Mouse (Mus musculus) inflammation-experienced regulatory T-cells, adult 6 months (primary cell): ENCODE data around the gene Fgf4. TPM values are rescaled to one million over a fixed set of nuclear protein-coding genes. Genes with fewer than 3 reads are reported as not detected.
A peak's percentile ranks its signal among the peaks of the same experiment; 100 is the strongest.
"Not testable (repeated sequence)": the region's sequence is repeated elsewhere in the genome, so short reads cannot be mapped to it uniquely, and the experiment has no call there.

Source experiments
- ATAC-seq: one replicate; pipeline ENCODE4 v1.8.0; 2017
- polyA plus RNA-seq, 3 experiments: library from polyadenylated mRNA; unstranded; fragments of 100-300 nt; shearing (Covaris generic); gene quantifications; one replicate each; pipeline ENCODE4 v1.2.1; 2017

The Fgf4 gene
- polyA plus RNA-seq, 3 experiments from 2014 or later = not detected

DNA sequence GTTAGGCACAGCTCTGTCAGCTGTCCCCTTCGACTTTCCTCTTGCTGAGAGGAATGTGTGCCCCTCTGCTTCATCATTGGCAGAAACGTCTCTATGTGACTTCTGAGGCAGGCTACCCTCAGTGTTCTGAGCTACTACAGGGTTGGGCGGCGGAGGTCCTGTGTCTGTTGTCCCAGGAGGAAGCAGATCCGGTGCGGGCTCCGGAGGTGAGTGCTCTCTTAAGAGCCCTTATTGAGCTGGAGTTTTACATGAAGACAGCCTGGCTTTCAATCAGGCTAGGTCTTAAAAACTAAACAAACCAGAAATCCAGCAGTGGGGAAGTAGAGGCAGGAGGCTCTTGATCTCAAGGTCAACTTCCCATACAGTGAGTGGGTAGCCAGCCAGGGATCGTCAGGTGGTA, 20.4 kb downstream of the Fgf4 start:
- no peak for ATAC-seq

DNA sequence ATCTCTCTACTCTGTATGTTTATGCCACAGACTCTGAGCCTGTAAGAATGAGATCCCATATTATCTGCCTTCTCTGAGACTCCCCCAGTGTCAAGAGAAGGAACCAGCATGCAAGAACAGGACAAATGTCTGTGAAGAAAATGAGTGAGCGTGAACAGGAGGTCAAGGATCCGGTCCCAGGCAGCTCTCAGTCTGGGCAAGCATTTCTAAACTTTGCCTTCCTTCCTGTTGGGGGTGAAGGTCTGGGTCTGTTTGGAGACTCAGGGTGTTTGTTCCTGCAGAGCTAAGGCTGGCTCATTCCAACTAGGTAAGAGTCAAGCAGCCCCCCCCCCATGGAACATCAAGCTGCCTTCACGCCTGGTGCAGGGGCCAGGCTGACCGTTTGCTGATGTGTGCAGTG, 25.3 kb downstream of the Fgf4 start:
- no peak for ATAC-seq

DNA sequence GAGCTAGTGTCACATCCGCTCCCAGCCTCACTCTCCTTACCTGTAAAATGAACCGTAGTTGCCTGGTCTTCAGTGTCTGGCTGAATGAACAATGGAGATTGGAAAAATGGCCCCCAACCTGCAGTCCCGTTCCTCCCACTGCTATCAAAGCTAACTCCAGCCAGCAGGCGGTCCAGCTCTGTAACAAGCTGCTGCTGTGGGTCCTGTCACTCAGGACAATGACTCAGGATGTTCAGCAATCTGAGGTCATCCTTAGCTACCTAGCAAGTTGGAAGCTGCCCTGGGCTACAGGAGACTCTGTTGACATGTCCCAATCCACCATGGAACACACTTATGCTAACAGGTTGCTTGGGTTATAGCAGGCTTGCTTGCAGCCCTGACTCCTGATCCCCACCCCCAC, 26.0 kb downstream of the Fgf4 start:
- no peak for ATAC-seq

DNA sequence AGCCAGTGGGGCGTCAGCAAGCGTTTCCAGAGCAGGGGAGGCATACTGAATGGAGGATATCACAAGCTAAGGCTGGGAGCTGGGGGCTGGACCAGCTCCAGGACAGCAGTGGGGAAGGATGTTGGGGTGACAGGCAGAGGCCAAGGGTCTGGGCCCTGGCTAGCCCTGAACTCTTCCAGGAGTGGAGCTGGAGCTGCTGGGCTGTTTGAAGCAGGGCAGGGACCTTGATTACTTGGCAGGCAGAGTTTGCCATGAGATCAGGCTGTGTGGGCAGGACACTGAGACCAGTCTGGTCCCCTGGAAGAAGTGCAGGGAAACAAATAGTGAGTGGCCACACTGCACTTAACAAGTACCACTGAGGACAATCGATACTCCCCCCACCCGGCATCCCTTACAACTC, 27.1 kb downstream of the Fgf4 start:
- no peak for ATAC-seq

DNA sequence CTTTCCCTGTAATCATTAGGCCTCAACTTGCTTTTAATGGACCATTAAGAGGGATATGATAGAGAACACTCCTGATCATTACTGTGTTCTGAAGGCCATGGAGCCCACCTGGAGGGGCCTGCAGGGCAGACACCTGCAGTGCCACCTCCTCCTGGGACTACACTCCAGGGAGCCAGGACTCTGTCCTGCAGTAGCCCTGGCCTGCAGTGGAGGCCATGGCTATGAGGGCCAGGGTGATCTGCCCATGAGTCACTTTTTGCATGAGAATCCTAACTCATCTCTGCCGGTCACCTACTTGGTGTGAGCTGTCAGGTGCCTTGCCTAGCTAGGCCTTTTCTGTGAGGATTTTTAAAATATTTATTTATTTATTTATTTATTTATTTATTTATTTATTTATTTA, 31.2 kb downstream of the Fgf4 start:
- no peak for ATAC-seq

DNA sequence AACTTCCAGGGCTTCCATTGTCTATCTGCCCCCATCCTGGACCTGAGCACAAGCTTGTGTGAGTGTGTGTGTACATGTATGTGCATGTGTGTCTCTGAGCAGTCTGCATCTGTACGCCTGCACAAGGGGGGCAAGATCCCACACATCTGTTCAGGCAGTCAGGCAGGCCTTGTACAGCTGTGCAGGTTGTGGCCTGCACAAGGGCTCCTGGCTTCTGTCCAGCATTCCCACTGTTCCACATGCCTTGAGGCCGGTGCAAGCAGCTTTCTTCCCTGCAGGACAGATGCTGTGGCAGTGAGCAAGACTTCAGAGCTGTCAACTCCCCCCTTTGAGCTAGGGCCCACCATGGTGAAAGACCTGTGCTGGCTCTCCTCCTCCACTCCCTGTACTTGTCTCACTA, 35.9 kb downstream of the Fgf4 start:
- no peak for ATAC-seq

DNA sequence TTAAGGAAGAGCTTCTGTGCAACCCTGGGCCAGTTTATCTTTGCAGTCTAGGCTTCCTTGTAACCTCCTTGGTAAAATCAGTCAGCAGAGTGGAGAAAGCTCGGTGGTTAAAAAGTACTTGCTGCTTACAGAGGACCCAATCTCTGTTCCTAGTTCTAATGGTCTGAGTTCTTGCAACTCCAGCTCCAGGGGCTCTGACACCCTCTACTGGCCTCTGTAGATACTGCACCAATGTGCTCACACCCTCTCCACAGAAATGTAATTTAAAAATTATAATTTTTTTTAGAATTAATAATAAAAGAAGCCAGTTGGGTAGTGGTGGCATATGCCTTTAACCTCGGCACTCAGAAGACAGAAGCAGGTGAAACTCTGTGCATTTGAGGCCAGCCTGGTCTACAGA, 40.5 kb downstream of the Fgf4 start:
- no peak for ATAC-seq

DNA sequence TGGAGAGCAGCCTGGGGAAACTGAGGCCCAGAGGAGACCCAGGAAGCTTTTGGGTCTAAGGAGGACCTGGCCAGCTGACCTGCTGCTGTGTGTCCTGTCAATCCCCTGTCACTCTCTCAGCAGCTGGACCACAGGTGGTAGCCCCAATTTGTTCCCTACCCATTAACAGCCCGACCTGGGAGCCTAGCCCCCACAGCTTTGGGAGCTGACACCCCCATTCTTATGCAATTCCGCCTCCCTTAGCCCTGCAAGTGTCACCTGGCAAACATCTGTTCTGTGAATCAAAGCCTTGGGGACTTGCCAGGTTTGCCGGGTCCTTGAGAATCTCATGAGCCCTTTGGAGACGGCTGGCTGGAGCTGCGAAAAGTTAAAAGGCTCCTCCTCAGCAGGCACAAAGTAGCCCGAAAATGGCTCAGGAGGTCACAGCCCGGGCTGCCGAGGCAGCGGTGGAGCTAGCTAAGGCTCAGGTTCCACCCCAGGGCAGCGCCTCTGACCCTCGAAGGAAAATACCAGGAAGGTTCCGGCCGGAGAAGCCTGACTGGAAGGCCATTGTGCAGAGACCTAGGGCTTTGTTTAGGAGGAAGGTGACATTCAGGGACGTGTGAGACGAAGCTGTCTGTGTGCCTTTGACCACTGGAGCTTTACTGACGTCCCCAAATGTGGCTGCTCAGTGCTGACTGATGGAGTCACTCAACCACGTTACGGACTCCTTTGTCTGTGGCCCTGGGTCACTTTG, 41.6 kb downstream of the Fgf4 start:
- ATAC-seq = no peak

DNA sequence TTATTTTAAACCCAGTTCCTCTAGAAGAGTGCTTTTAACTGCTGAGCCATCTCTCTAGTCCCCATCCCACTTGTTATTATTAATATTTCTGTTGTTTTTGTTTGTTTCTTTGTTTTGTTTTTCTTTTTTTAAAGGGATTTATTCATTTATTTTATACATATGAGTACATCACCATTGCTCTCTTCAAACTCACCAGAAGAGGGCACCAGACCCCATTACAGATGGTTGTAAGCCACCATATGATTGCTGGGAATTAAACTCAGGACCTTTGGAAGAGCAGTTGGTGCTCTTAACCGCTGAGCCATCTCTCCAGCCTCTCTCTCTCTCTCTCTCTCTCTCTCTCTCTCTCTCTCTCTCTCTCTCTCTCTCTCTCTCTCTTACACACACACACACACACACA, 43.5 kb downstream of the Fgf4 start:
- not testable (repeated sequence) for ATAC-seq

DNA sequence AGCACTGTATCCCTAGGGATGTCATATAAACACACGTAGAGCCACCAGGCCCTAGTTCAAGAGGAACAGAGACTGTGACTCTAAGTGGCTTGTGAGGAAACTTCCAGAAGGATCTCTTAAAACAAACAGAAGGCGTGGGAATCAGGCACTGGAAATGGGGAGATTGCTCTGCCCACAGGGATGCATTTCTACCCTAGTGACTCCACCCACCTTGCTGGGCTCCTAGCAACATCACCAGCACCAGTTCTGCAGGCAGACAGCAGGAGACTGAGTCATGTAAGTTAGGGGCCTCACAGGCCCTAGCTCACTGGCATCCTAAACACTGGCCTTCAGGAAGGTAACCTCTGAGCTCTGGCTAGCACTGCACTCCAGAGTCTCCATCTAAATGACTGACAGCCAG, 44.7 kb downstream of the Fgf4 start:
- ATAC-seq = no peak

DNA sequence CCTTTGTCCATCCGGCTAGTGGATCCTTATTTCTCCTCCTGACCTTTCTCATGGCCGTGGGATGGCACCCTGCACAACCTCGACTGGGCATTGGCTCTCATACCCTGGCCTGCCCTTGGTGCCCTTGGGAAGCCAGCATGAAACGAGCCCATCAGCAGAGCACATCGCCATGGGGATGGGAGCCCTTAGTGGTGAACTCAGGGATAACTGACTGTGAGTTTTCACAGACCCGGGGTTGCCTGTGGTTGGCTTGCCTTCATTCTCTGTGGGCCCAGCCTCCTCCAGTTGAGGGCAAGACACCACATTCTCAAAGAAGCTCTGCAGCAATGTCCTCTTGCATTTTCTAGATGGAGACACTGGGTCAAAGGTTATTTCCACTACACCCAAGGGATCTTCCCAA, 45.2 kb downstream of the Fgf4 start:
- no peak for ATAC-seq

DNA sequence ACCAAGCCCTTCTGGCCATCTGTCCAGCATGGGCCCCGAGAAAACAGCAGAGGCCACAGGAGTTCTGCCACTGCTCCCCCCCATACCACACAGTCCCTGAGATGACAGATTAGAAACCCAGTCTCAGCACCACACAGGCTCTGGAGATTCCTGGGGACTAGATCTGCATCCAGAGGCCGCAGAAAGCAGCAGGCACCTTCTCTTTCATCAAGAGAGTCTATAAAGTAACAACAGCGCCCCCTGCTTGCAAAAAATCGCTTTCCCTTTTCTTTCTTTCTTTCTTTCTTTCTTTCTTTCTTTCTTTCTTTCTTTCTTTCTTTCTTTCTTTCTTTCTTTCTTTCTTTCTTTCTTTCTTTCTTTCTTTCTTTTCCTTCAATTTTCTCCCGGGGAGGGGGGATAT, 47.0 kb downstream of the Fgf4 start:
- no peak for ATAC-seq

DNA sequence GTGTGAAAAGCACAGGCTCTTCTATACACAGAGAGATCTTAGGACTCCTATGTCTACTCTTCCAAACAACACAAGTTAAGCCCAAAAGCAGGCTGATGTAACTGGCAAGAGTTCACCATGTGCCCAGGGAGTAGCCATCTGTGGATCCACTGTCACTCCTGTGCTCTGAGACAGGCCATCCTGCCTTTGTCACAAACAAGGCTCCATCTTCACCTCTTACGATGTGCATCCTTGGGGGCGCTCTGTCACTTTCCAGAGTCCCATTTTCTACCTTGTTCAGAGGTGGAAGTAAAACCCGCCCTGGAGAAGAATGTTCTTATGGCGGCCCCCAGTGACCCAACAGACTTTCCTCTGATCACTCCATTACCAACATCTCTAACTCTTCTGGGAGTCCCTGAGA, 47.5 kb downstream of the Fgf4 start:
- no peak for ATAC-seq

DNA sequence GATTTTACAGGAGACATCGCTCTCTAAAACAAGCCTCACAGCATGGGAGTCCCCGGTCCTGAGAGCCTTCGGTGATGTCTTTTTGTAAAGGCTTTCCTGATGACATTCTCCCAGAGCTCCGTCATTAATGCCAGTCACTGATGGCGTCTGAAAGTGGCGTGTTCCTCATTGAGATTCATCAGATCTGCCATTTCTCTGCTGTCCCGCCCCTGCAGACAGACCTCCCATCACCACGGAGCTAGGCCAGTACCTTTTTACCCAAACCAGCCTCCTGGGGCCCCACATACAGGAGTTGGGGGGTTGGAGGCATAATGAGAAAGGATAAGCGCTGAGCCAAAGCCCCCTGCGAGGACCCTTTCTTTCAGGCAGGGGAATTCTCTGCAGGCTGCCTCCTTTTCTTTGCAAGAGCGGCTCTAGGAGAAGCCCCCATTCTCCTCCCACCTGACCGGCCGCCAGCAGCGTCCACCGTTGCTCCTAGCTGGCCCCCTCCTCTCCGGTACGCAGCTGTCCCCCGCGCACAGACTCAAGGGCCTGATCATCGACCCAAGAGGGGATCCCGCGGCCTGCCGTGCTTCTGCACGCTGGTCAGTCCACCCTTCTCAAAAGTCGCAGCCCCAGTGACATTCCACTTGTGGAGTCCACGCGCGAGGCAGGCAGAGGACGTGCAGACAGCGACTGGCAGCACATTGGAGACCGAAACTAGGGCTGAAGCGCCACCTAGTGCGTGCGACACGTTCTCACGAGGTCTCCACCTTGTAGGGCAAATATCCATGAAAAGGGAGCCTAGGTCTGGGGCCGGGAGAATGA, 48.3 kb downstream of the Fgf4 start:
- ATAC-seq = peak; percentile 60

DNA sequence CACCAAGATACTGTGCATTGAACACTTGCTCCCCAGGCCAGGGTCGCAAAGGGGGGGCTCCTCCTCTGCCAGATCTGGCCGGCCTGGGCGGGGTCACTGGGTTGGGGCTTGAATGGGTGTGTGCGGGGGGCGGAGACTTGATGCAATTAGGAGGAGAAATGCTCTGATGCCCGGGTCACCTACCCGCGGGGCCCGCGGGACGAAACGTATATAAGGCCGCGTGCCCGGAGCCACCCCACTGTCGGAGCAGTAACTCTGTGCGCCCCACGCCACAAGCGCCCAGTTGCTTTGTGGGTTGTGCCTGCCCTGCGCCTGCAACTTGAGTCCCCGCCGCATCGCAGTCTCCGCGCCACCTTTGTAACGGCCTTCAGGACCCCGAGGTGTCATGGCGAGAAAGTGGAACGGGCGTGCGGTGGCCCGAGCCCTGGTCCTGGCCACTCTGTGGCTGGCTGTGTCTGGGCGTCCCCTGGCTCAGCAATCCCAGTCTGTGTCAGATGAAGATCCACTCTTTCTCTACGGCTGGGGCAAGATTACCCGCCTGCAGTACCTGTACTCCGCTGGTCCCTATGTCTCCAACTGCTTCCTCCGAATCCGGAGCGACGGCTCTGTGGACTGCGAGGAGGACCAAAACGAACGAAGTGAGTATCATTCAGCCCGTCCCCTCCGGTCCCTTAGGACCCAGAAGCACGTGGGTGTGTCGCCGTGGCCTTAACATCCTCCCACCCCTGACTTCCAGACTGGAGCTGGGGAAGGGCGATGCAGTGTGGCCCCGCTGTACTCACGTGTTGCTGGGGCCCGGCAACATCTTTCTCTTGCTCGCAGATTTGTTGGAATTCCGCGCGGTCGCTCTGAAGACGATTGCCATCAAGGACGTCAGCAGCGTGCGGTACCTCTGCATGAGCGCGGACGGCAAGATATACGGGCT, 49.4 kb downstream of the Fgf4 start, which contains the start of gene Fgf15:
Gene Fgf15 (plus strand): TSS at position 238 of the 925 bp plus-strand sequence.
- no peak for ATAC-seq

DNA sequence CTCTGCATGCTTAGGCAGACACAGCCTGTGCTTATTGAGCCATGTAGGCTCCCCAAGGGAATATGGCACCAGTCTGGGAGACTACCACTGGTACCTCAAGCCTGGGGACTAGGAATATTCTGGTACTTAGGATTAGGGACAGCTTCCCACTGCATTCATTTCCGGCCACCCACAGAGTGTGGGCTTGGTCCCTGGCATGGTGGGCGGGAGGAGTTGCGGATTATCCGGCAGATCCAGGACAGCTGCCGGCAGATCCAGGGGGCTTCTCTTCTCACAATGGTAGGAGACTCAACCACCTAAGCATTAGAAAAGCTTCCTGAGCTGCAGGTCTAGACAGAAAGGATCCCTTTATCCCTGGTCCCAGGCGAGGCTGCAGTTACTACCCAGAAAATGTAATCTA, 51.3 kb downstream of the Fgf4 start:
- no peak for ATAC-seq

DNA sequence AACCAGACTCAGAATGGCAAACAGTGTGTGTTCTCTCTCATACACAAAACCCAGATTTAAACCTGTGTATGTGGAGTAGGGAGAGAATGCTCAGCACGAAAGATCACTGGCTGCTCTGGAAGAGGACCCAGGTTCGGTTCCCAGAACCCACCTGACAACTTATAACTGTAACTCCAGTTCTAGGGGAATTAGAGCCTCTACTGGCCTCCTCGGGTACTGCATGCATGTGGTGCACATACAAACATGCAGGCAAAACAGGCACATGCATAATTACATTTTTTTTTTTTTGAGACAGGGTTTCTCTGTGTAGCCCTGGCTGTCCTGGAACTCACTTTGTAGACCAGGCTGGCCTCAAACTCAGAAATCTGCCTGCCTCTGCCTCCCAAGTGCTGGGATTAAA, 58.3 kb downstream of the Fgf4 start:
- ATAC-seq = not testable (repeated sequence)

DNA sequence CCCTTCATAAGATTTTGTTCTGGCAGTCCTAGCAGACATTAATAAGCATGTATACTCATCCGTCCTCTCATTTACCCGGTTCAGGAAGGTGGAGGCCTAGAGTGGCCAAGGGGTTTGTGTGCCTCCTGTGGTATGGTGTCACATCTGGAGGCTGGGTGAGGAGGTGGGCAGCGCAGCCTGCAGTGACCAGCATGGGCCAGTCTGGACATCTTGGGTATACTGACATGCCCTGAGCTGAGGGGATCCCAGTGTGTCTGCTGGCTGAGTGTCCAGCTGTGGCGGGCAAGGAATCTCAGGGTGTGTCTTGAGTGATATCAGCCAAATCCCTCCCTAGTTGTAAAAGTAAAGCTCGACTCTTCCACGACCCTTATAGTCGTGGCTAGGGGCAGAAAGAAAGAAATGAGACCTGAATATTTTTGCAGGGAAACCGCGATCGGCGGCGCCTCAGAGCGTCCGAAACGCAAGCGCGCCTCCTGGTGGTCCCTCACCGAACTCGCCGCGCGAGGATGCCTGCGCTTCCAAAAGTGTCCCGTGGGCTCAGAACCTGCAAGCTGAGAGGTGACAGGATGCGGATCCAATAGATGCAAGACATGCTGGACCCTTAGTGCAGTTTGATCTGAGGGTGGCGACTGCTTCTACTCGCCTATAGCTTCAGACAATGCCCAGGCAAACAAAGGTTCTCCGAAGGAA, 59.7 kb downstream of the Fgf4 start:
- peak; percentile 88 for ATAC-seq

DNA sequence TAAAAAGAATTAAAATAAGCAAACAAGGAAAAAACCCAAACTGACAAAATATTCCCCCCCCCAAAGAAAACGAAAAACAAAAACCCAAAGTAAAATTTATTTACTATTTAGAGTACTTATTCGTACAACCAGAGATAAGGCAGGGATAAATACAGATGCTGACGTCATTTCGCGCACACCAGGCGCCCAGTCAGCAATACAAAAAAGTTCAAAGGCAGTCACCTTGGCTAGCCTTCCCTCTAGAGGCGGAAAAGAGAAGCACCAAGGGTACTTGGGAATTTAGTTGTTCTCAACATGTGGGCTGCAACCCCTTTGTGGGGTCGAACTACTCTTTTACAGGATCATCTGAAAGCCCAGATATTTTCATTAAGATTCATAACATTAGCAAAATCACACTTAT, 60.6 kb downstream of the Fgf4 start:
- peak; percentile 72 for ATAC-seq

DNA sequence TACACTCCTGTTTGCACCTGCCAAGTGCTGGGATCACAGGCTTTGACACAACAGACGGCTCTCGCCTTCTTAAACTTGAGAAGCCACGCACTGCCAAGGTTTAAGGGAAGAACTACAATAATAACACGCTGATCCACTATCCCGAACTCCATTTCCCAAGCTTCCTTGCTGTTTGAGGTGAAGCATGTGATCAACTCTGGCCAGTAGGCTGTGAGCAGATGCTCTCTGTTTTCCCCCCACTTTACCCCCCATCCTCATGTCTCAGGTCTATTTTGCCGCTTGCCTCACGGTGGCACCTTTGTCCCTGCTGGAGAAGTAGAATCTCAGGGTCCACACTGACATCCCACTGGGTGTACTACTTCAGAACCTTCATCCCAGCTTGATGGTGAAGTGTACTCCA, 61.5 kb downstream of the Fgf4 start:
- no peak for ATAC-seq

DNA sequence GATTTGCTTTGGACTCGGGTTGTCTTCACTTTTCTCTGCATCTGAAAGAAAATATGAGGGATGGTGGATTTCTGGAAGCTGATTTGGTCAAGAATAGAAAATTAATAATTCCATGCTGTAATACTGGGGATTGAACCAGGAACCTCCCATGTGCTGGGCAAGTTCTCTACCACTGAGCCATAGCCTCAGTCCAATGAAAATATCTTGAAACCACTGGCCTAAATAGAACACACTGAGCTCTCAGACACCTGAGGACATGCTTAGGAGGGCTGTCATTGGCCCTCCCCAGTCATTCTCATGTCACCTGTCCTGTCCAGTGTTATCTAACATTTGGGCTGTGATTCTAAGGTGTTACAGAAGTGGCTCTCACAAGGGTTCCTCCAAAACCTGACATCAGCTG, 64.0 kb downstream of the Fgf4 start:
- no peak for ATAC-seq

DNA sequence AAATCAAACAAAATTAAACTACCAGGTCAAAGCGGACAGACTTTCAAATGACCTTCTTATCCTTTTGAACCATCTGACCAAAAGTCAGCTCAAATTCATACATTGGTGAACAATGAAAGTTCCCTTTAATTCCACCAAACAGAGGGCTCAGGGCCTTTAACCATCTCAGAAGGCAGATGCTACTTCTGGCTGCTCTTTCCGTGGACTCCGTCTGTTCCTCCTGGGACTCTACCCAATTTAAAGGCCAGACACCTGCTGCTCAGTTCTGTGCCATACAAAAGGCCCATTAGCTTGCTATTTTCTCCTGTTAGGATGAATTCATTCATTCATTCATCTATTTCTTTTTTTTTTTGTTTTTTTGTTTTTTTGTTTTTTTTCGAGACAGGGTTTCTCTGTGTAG, 65.7 kb downstream of the Fgf4 start:
- ATAC-seq = no peak
